Mouse (Mus musculus): ENCODE data around the gene Fam57b.

DNA sequence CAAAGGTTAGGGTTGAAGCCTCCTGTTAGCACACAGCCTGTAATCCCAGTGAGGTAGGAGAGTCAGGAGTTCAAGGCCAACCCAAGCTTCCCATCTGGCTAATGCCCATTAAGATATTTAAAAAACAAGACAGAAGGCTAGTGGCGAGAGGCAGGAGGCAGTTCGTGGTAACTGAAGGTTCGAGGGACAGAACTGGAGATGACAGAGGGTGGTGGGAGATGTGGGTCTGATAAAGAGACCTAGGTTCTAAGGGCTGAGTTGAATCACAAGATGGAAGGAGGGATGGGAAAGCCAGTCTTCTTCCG lies 49.6 kb downstream of the Fam57b start, which contains the start of gene Doc2a:
- TF ChIP-seq CTCF (IDR thresholded peaks at IDR 0.05; ENCODE audit: insufficient read depth, low read length) (no peak), POLR2A (IDR thresholded peaks at IDR 0.05; ENCODE audit: borderline replicate concordance, extremely low read depth, low read depth, low read length) (no peak)
